Mouse (Mus musculus): ENCODE measurements at regions not wholly inside any gene's neighbourhood (a gene's known extent, or its start where the extent isn't known, plus 50 kb on each side); places are given as distances from the start of the nearest gene placed in this dataset.

GRCm38 (mm10) chr12:99039497-99040322 lies 119.3 kb downstream of the Ttc8 start:
- H3K9ac ChIP-seq, result no peak overlapping the region
- no peaks in the 10 kb centered on the region for H3K36me3 ChIP-seq (replicated peaks)
- peaks cover 10% of the 10 kb centered on the region for H3K4me1 ChIP-seq
- peak overlapping the region; percentile 19; the same call in 1 of the 2 replicates for H3K27ac ChIP-seq
- peaks cover 68% of the 10 kb centered on the region for H3K27me3 ChIP-seq
- 44% methylated on average over 9 of the region's 9 CpGs for WGBS
- no peaks in the 10 kb centered on the region for H3K9me3 ChIP-seq
- no peak overlapping the region for H3K4me2 ChIP-seq
- no peak overlapping the region for H3K4me3 ChIP-seq (replicated peaks)
- ATAC-seq (ENCODE audit: low FRiP score), result peak; percentile 30; the same call in 1 of the 2 replicates

GRCm38 (mm10) chr12:99041606-99042005 lies 121.2 kb downstream of the Ttc8 start:
- Histone ChIP-seq H3K27me3 (peaks cover 58% of the 10 kb centered on the region), H3K9ac (no peak overlapping the region), H3K9me3 (no peaks in the 10 kb centered on the region), H3K4me3 (replicated peaks) (no peak overlapping the region), H3K36me3 (replicated peaks) (no peaks in the 10 kb centered on the region), H3K4me1 (peaks cover 10% of the 10 kb centered on the region), H3K27ac (no peak overlapping the region), H3K4me2 (no peak overlapping the region)
- ATAC-seq (ENCODE audit: low FRiP score), result no peak
- WGBS, result 47% methylated on average over 4 of the region's 4 CpGs

GRCm38 (mm10) chr12:99042918-99043862 lies 122.8 kb downstream of the Ttc8 start:
- Histone ChIP-seq H3K9me3 (no peaks in the 10 kb centered on the region), H3K27ac (0 out of 2 replicates have a peak overlapping the region, but pooled peaks have one; percentile 25), H3K27me3 (peaks cover 46% of the 10 kb centered on the region), H3K4me1 (peaks cover 10% of the 10 kb centered on the region), H3K36me3 (replicated peaks) (no peaks in the 10 kb centered on the region), H3K4me2 (no peak overlapping the region), H3K9ac (no peak overlapping the region), H3K4me3 (replicated peaks) (no peak overlapping the region)
- WGBS, result 75% methylated on average over 16 of the region's 16 CpGs
- peak; percentile 39; the same call in 1 of the 2 replicates for ATAC-seq (ENCODE audit: low FRiP score)

- 76% methylated on average over 5 of the region's 5 CpGs for WGBS
- H3K4me3 ChIP-seq (replicated peaks), result no peak overlapping the region
- H3K9me3 ChIP-seq, result no peaks in the 10 kb centered on the region
- no peaks in the 10 kb centered on the region for H3K36me3 ChIP-seq (replicated peaks)
- H3K27me3 ChIP-seq, result peaks cover 40% of the 10 kb centered on the region
- H3K4me1 ChIP-seq, result peaks cover 8% of the 10 kb centered on the region
- no peak overlapping the region for H3K9ac ChIP-seq
- no peak for ATAC-seq (ENCODE audit: low FRiP score)
- H3K27ac ChIP-seq, result no peak overlapping the region
- no peak overlapping the region for H3K4me2 ChIP-seq
These were observed 124.1 kb downstream of the Ttc8 start for GRCm38 (mm10) chr12:99044477-99044876.

GRCm38 (mm10) chr12:99050426-99050825 lies 130.1 kb downstream of the Ttc8 start:
- ATAC-seq (ENCODE audit: low FRiP score), result no peak
- WGBS, result 79% methylated on average over 2 of the region's 2 CpGs
- Histone ChIP-seq H3K27ac (no peak overlapping the region), H3K27me3 (peaks cover 9% of the 10 kb centered on the region), H3K36me3 (replicated peaks) (no peaks in the 10 kb centered on the region), H3K9me3 (no peaks in the 10 kb centered on the region), H3K4me3 (replicated peaks) (no peak overlapping the region), H3K9ac (no peak overlapping the region), H3K4me1 (no peaks in the 10 kb centered on the region), H3K4me2 (no peak overlapping the region)

GRCm38 (mm10) chr12:99052599-99052998 lies 132.2 kb downstream of the Ttc8 start:
- Histone ChIP-seq H3K4me2 (no peak overlapping the region), H3K27me3 (peaks cover 3% of the 10 kb centered on the region), H3K9ac (no peak overlapping the region), H3K9me3 (no peaks in the 10 kb centered on the region), H3K36me3 (replicated peaks) (no peaks in the 10 kb centered on the region), H3K4me3 (replicated peaks) (no peak overlapping the region), H3K4me1 (no peaks in the 10 kb centered on the region), H3K27ac (no peak overlapping the region)
- 92% methylated on average over 7 of the region's 7 CpGs for WGBS
- no peak for ATAC-seq (ENCODE audit: low FRiP score)

GRCm38 (mm10) chr12:99057521-99057920 lies 137.1 kb downstream of the Ttc8 start:
- Histone ChIP-seq H3K27me3 (no peaks in the 10 kb centered on the region), H3K4me3 (replicated peaks) (no peak overlapping the region), H3K4me1 (no peaks in the 10 kb centered on the region), H3K9ac (no peak overlapping the region), H3K27ac (no peak overlapping the region), H3K9me3 (no peaks in the 10 kb centered on the region), H3K4me2 (no peak overlapping the region), H3K36me3 (replicated peaks) (no peaks in the 10 kb centered on the region)
- no peak for ATAC-seq (ENCODE audit: low FRiP score)
- WGBS, result 98% methylated on average over 2 of the region's 2 CpGs

- Histone ChIP-seq H3K36me3 (replicated peaks) (no peaks in the 10 kb centered on the region), H3K4me1 (no peaks in the 10 kb centered on the region; the same call in 1 of the 2 replicates), H3K27me3 (no peaks in the 10 kb centered on the region), H3K27ac (no peak overlapping the region), H3K4me3 (replicated peaks) (no peak overlapping the region), H3K9me3 (no peaks in the 10 kb centered on the region), H3K9ac (no peak overlapping the region), H3K4me2 (no peak overlapping the region)
- 84% methylated on average over 2 of the region's 2 CpGs for WGBS
- ATAC-seq (ENCODE audit: low FRiP score), result no peak
These were observed 138.5 kb downstream of the Ttc8 start for GRCm38 (mm10) chr12:99058916-99059315.

- no peaks in the 10 kb centered on the region for H3K36me3 ChIP-seq (replicated peaks)
- no peaks in the 10 kb centered on the region; the same call in 1 of the 2 replicates for H3K4me1 ChIP-seq
- H3K4me3 ChIP-seq (replicated peaks), result no peak overlapping the region
- 97% methylated on average over 4 of the region's 4 CpGs for WGBS
- no peaks in the 10 kb centered on the region for H3K27me3 ChIP-seq
- H3K27ac ChIP-seq, result no peak overlapping the region
- no peak overlapping the region for H3K9ac ChIP-seq
- H3K9me3 ChIP-seq, result no peaks in the 10 kb centered on the region
- H3K4me2 ChIP-seq, result no peak overlapping the region
- no peak for ATAC-seq (ENCODE audit: low FRiP score)
These were observed 139.1 kb downstream of the Ttc8 start for GRCm38 (mm10) chr12:99059491-99059890.

GRCm38 (mm10) chr12:99060702-99061101 lies 140.3 kb downstream of the Ttc8 start:
- no peak overlapping the region for H3K4me3 ChIP-seq (replicated peaks)
- WGBS, result 47% methylated on average over 2 of the region's 2 CpGs
- H3K27ac ChIP-seq, result no peak overlapping the region
- H3K36me3 ChIP-seq (replicated peaks), result no peaks in the 10 kb centered on the region
- no peaks in the 10 kb centered on the region; the same call in 1 of the 2 replicates for H3K4me1 ChIP-seq
- H3K27me3 ChIP-seq, result no peaks in the 10 kb centered on the region
- no peak overlapping the region for H3K9ac ChIP-seq
- no peaks in the 10 kb centered on the region for H3K9me3 ChIP-seq
- H3K4me2 ChIP-seq, result no peak overlapping the region
- ATAC-seq (ENCODE audit: low FRiP score), result no peak

GRCm38 (mm10) chr12:99063441-99063840 lies 143.1 kb downstream of the Ttc8 start:
- Histone ChIP-seq H3K36me3 (replicated peaks) (no peaks in the 10 kb centered on the region), H3K4me1 (no peaks in the 10 kb centered on the region; the same call in 1 of the 2 replicates), H3K4me2 (no peak overlapping the region), H3K9me3 (no peaks in the 10 kb centered on the region), H3K27ac (no peak overlapping the region), H3K27me3 (no peaks in the 10 kb centered on the region), H3K4me3 (replicated peaks) (no peak overlapping the region), H3K9ac (no peak overlapping the region)
- 64% methylated on average over 3 of the region's 3 CpGs for WGBS
- ATAC-seq (ENCODE audit: low FRiP score), result no peak

- H3K36me3 ChIP-seq (replicated peaks), result no peaks in the 10 kb centered on the region
- no peaks in the 10 kb centered on the region for H3K9me3 ChIP-seq
- ATAC-seq (ENCODE audit: low FRiP score), result no peak
- no peak overlapping the region for H3K9ac ChIP-seq
- WGBS, result 88% methylated on average over 8 of the region's 8 CpGs
- no peaks in the 10 kb centered on the region for H3K27me3 ChIP-seq
- H3K4me3 ChIP-seq (replicated peaks), result no peak overlapping the region
- H3K4me2 ChIP-seq, result no peak overlapping the region
- no peaks in the 10 kb centered on the region; the same call in 1 of the 2 replicates for H3K4me1 ChIP-seq
- H3K27ac ChIP-seq, result no peak overlapping the region
These were observed 143.5 kb downstream of the Ttc8 start for GRCm38 (mm10) chr12:99063885-99064284.

Data from forebrain, embryonic 12.5 days (tissue).